In the genomic region with DNA sequence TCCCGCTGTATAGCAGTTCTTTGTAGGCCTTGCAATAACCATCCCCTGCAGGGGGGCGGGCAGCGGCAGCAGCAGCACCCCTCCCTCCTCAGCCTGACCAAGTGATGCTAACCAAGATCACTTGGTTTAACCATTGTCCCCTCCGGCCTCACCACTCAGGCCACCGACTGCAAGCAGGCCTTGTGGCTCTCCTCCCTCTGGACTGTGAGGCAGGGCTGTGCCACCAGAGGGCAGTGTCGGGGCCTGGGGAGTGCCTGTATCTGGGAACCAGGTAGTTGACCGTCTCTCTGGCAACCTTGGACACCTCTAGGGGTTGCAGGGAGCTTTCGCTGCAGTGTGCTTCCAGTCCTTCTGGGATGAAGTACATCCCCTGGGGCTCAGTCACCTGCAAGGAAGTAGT, we compare ENCODE assay signal across 8 mouse cellular contexts.
DNase-seq lines count a peak whose midpoint lies in the region; TF ChIP-seq lines count a peak whose summit lies in the region.

No protein-coding gene starts in this region.

- no peaks in the 10 kb centered on the region for H3K27me3 ChIP-seq in small intestine, adult 2 months (ENCODE audit: control insufficient read depth, insufficient read depth, low read length)

- 33% methylated on average over 8 of the region's 8 CpGs for WGBS in small intestine, adult 2 months

- DNase-seq in B cell, adult 2 months = peak; percentile 59 to 67
- peak; percentile 62 for DNase-seq in Muller cell, postnatal 12 days (ENCODE audit: inconsistent ontology term)
- DNase-seq in cerebellum, adult 9-11 months = peak; percentile 74
- DNase-seq in gastrocnemius, postnatal 36 days = peak; percentile 78 to 83
- DNase-seq in kidney, postnatal 36 days = peak; percentile 56 to 90
- peak; percentile 87 for DNase-seq in lung, postnatal 10 days
- peak; percentile 44 for DNase-seq in yolk sac, embryonic 10.5 days (ENCODE audit: low spot score)

- no peaks in the 10 kb centered on the region for H3K36me3 ChIP-seq in small intestine, adult 2 months (ENCODE audit: control insufficient read depth, insufficient read depth, low read length)

- TF ChIP-seq CTCF in small intestine, adult 2 months (IDR thresholded peaks at IDR 0.05; ENCODE audit: extremely low read depth, insufficient read length, insufficient replicate concordance, low read depth, low read length) = peak; percentile 64; the same call in 1 of the 2 replicates

- intact Hi-C loops in gastrocnemius, postnatal 36 days (cut with DNase I) = loop anchor here (2.0 to 5.0 kb wide), 4 partner anchors 68 to 169 kb away; no protein-coding TSS in a partner anchor

- no peak overlapping the region for H3K4me3 ChIP-seq in small intestine, adult 2 months (ENCODE audit: low read depth, low read length)

- H3K27ac ChIP-seq in small intestine, adult 2 months (ENCODE audit: insufficient read depth, low read depth, low read length) = no peak overlapping the region

- no peak for TF ChIP-seq POLR2A in small intestine, adult 2 months (IDR thresholded peaks at IDR 0.05; ENCODE audit: low read depth, low read length)

- no peaks in the 10 kb centered on the region for H3K4me1 ChIP-seq in small intestine, adult 2 months (ENCODE audit: control insufficient read depth, insufficient read depth, insufficient read length, low read length)
